Comparison of ENCODE assay signal across 20 mouse cellular contexts in genomic region chr8:58244830-58245229, GRCm38 (mm10).
DNase-seq lines count a peak whose midpoint lies in the region; ATAC-seq lines count a peak whose summit lies in the region.
"Had no signal": no experiment of that assay in that cellular context is flagged by ENCODE, and none has a peak within 500 bp of the region (broad histone marks: within the 10 kb centered on the region; RNA-seq: fewer than 3 reads in every experiment).

No protein-coding gene starts in this region.

- no peak for DNase-seq in retina, embryonic 14.5 days (ENCODE audit: low spot score)
- DNase-seq: adrenal gland, adult 8-10 months; adrenal gland, postnatal 14 days; adrenal gland, postnatal 36 days; B cell, adult 2 months; cerebellum, adult 11-12 months; cerebellum, adult 2 months; cerebellum, adult 9-10 months; cerebellum, postnatal 10 days; cerebellum, postnatal 25 days; embryo, embryonic 11 days had no signal

- 0 out of 2 replicates have a peak, but pooled peaks have one; percentile 3 for ATAC-seq in common myeloid progenitor, adult 5-6 weeks (replicated peaks; ENCODE audit: low read depth, poor library complexity, severe bottlenecking)
- peak; percentile 88 for ATAC-seq in megakaryocyte, adult 5-6 weeks (ENCODE audit: poor library complexity, severe bottlenecking)
- ATAC-seq in monocyte, adult 5-6 weeks (replicated peaks; ENCODE audit: insufficient number of reproducible peaks, low FRiP score, low TSS enrichment, poor library complexity, severe bottlenecking) = no peak
- ATAC-seq in inflammation-experienced regulatory T-cells, adult 6 months = no peak
- ATAC-seq: activated CD4-positive, CD25-positive, alpha-beta regulatory T cell, adult 4 months; CD4-positive, CD25-positive, alpha-beta regulatory T cell, adult 4 months; forebrain, embryonic 14.5 days; forebrain, embryonic 16.5 days; Patski had no signal

Comparison
In these comparisons a context has a peak if more than half of its experiments do, and no peak if none do; other contexts are left out.
1. ATAC-seq: peak in common myeloid progenitor, adult 5-6 weeks (single experiment) and megakaryocyte, adult 5-6 weeks (single experiment); none in monocyte, adult 5-6 weeks (single experiment) and inflammation-experienced regulatory T-cells, adult 6 months (single experiment).